Mouse (Mus musculus): ENCODE measurements at regions not wholly inside any gene's neighbourhood (a gene's known extent, or its start where the extent isn't known, plus 50 kb on each side); places are given as distances from the start of the nearest gene placed in this dataset.

DNA sequence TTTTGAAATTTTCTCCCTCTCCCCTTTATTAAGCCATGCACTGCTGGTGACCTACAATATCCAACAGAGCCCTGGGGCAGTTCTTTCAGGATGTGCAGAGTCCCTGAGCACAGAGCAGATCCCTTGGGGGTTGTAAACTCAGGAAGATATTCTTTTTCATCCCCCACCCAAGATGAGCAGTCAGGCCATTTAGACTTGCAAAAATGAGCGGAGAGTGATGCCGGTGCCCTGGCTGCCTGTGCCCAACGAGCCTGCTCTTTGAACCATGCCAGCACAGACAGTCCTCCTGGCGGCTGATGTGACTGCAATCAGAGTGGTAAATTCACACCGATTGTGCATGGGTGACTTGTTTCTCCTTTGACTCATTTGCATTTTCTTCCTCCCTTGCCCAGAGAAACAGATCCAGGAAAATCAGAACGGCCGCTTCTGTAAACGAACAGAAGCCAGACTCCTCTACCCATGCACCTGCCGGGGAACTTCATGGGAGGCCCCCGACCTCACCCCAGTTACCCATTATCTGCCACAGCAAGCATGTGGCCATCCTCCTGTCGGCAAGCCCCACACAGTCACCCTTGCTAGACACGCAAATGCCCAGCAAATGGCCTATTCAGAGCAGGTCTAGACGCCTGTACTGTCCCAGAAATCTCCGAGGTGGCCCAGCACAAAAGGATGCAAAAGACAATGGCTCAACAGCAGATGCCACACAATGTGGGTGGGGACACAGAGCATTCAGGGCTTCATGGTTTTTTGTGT, 92.4 kb downstream of the Gm815 start:
- no peaks in the 10 kb centered on the region for H3K9me3 ChIP-seq (replicated peaks; ENCODE audit: insufficient read depth, low read length)
- no peak overlapping the region for H3K4me3 ChIP-seq (ENCODE audit: control insufficient read depth in 1 of 2, insufficient read depth in 1 of 2, low read depth in 2 of 2, low read length in 2 of 2)
- H3K27me3 ChIP-seq (ENCODE audit: control insufficient read depth in 1 of 2, insufficient read depth in 2 of 2, low read length in 2 of 2) = no peaks in the 10 kb centered on the region
- H3K36me3 ChIP-seq (ENCODE audit: control insufficient read depth in 1 of 2, insufficient read depth in 2 of 2, low read length in 2 of 2) = no peaks in the 10 kb centered on the region
- H3K79me2 ChIP-seq (ENCODE audit: control insufficient read depth, insufficient read depth, low read length, poor library complexity) = no peaks in the 10 kb centered on the region
- H3K9ac ChIP-seq (ENCODE audit: control insufficient read depth, low read depth, low read length, poor library complexity, severe bottlenecking) = no peak overlapping the region
- no peak overlapping the region for H3K27ac ChIP-seq (ENCODE audit: control insufficient read depth, low read depth, low read length)
- TF ChIP-seq RAD21 (IDR thresholded peaks at IDR 0.05; ENCODE audit: low read depth, low read length) (no peak), TAL1 (IDR thresholded peaks at IDR 0.05; ENCODE audit: low read length) (no peak), CHD1 (IDR thresholded peaks at IDR 0.05; ENCODE audit: low read depth, low read length) (no peak), RCOR1 (IDR thresholded peaks at IDR 0.05; ENCODE audit: low read depth, low read length) (no peak), NELFE (IDR thresholded peaks at IDR 0.05; ENCODE audit: low read depth, low read length) (no peak), GATA1 (IDR thresholded peaks at IDR 0.05; ENCODE audit: low read depth, low read length) (no peak), ZKSCAN1 (IDR thresholded peaks at IDR 0.05; ENCODE audit: low read depth, low read length) (no peak), MAZ (IDR thresholded peaks at IDR 0.05; ENCODE audit: low read depth, low read length) (no peak), MAFK (IDR thresholded peaks at IDR 0.05; ENCODE audit: borderline replicate concordance, low read depth, low read length) (no peak), MEF2A (IDR thresholded peaks at IDR 0.05; ENCODE audit: extremely low read depth, insufficient replicate concordance, low read depth, low read length, poor library complexity, severe bottlenecking) (no peak), USF2 (IDR thresholded peaks at IDR 0.05; ENCODE audit: borderline replicate concordance in 1 of 2, insufficient read depth in 1 of 2, low read depth in 1 of 2, low read length in 2 of 2) (no peak), GABPA (IDR thresholded peaks at IDR 0.05; ENCODE audit: low read depth, low read length) (no peak), CTCF (IDR thresholded peaks at IDR 0.05 in 2 of 3, conservative IDR thresholded peaks at IDR 0.05 in 1 of 3; ENCODE audit: control insufficient read depth in 1 of 3, insufficient read depth in 1 of 3, low read depth in 2 of 3, low read length in 3 of 3, poor library complexity in 1 of 3, severe bottlenecking in 1 of 3) (no peak), TBP (IDR thresholded peaks at IDR 0.05; ENCODE audit: low read depth, low read length) (no peak), MYB (IDR thresholded peaks at IDR 0.05; ENCODE audit: low read depth, low read length) (no peak), BHLHE40 (IDR thresholded peaks at IDR 0.05; ENCODE audit: borderline replicate concordance, low read depth, low read length) (no peak), ZC3H11A (IDR thresholded peaks at IDR 0.05; ENCODE audit: low read depth, low read length) (no peak)
- no peaks in the 10 kb centered on the region for H3K4me1 ChIP-seq (ENCODE audit: control insufficient read depth in 1 of 2, insufficient read depth in 2 of 2, low read length in 2 of 2)
- DNase-seq (ENCODE audit: low read depth, low spot score) = no peak

DNA sequence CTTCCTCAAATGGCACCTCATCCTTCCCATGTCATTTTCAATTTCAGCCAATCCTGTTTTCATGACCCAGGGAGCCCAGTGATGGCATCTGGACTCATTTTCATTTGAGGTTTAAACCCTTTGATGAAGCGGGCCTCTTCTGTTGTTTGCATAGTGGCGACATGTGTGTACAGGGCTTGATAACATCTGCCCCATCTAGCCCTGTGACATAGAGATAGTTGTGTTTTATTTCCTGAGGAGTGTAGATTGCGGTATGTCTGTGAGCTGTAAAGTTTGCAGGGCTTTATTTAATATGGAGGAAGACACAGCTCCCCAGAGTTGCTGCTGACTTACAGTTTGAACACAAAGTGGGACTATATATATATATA, 92.9 kb downstream of the Gm815 start:
- Histone ChIP-seq H3K79me2 (ENCODE audit: control insufficient read depth, insufficient read depth, low read length, poor library complexity) (no peaks in the 10 kb centered on the region), H3K27ac (ENCODE audit: control insufficient read depth, low read depth, low read length) (no peak overlapping the region), H3K9me3 (replicated peaks; ENCODE audit: insufficient read depth, low read length) (no peaks in the 10 kb centered on the region), H3K4me3 (ENCODE audit: control insufficient read depth in 1 of 2, insufficient read depth in 1 of 2, low read depth in 2 of 2, low read length in 2 of 2) (no peak overlapping the region), H3K27me3 (ENCODE audit: control insufficient read depth in 1 of 2, insufficient read depth in 2 of 2, low read length in 2 of 2) (no peaks in the 10 kb centered on the region), H3K9ac (ENCODE audit: control insufficient read depth, low read depth, low read length, poor library complexity, severe bottlenecking) (no peak overlapping the region), H3K36me3 (ENCODE audit: control insufficient read depth in 1 of 2, insufficient read depth in 2 of 2, low read length in 2 of 2) (no peaks in the 10 kb centered on the region), H3K4me1 (ENCODE audit: control insufficient read depth in 1 of 2, insufficient read depth in 2 of 2, low read length in 2 of 2) (no peaks in the 10 kb centered on the region)
- no peak for DNase-seq (ENCODE audit: low read depth, low spot score)
- TF ChIP-seq NELFE (IDR thresholded peaks at IDR 0.05; ENCODE audit: low read depth, low read length) (no peak), MXI1 (IDR thresholded peaks at IDR 0.05; ENCODE audit: low read depth, low read length) (no peak), ZKSCAN1 (IDR thresholded peaks at IDR 0.05; ENCODE audit: low read depth, low read length) (no peak), KAT2A (conservative IDR thresholded peaks at IDR 0.05; ENCODE audit: low read depth, low read length) (no peak), CTCF (IDR thresholded peaks at IDR 0.05 in 2 of 3, conservative IDR thresholded peaks at IDR 0.05 in 1 of 3; ENCODE audit: control insufficient read depth in 1 of 3, insufficient read depth in 1 of 3, low read depth in 2 of 3, low read length in 3 of 3, poor library complexity in 1 of 3, severe bottlenecking in 1 of 3) (no peak), ZMIZ1 (IDR thresholded peaks at IDR 0.05; ENCODE audit: low read depth, low read length) (no peak)
